Mouse (Mus musculus) liver, embryonic 12.5 days (tissue): ENCODE data around the gene Tardbp. TPM values are rescaled to one million over a fixed set of nuclear protein-coding genes. Genes with fewer than 3 reads are reported as not detected.

Experiments used
- ATAC-seq: fragments of 200-750 bp; cut with Nextera tagmentation; 2 replicates; pipeline ENCODE4 v1.8.0; 2017; ENCODE audit warnings: moderate number of reproducible peaks, mild to moderate bottlenecking, moderate library complexity
- H3K27ac ChIP-seq: fragments of 300-500 bp; sonication (generic); 2 replicates; pipeline ENCODE4 v1.5.1; 2016; ENCODE audit warnings: mild to moderate bottlenecking
- H3K27me3 ChIP-seq: fragments of 300-500 bp; sonication (generic); replicated peaks from 2 replicates; pipeline ENCODE4 v1.6.1; 2016; ENCODE audit warnings: mild to moderate bottlenecking, moderate library complexity
- H3K36me3 ChIP-seq: fragments of 300-500 bp; sonication (generic); 2 replicates; pipeline ENCODE4 v1.6.1; 2016; ENCODE audit warnings: mild to moderate bottlenecking, moderate library complexity
- H3K4me1 ChIP-seq: fragments of 300-500 bp; sonication (generic); 2 replicates; pipeline ENCODE4 v1.6.1; 2016
- H3K4me2 ChIP-seq: fragments of 300-500 bp; sonication (generic); 2 replicates; pipeline ENCODE4 v1.6.1; 2016; ENCODE audit warnings: mild to moderate bottlenecking, moderate library complexity
- H3K4me3 ChIP-seq: fragments of 300-500 bp; sonication (generic); 2 replicates; pipeline ENCODE4 v1.5.1; 2016; ENCODE audit warnings: mild to moderate bottlenecking, moderate library complexity
- H3K9ac ChIP-seq: fragments of 300-500 bp; sonication (generic); 2 replicates; pipeline ENCODE4 v1.6.1; 2016; ENCODE audit warnings: mild to moderate bottlenecking, moderate library complexity
- H3K9me3 ChIP-seq: fragments of 300-500 bp; sonication (generic); replicated peaks from 2 replicates; pipeline ENCODE4 v1.6.1; 2016; ENCODE audit warnings: mild to moderate bottlenecking, moderate library complexity
- WGBS: fragments of 180-500 bp; shearing (Covaris S2); methylation state at CpG from one replicate; pipeline ENCODE4 v1.1.7; 2016; ENCODE audit not compliant: insufficient replicate concordance; 5-methylcytosine and 5-hydroxymethylcytosine counted together
- polyA plus RNA-seq: library from polyadenylated mRNA; unstranded; fragments of >200 nt; fragmentation: Nextera tagmentation; extraction: Ambion mirVana; gene quantifications from 2 replicates; pipeline ENCODE4 v1.2.1, GENCODE M21; 2016

Tardbp gene
- polyA plus RNA-seq, 1 experiment from 2014 or later: 220 TPM

GRCm38 (mm10) chr4:148570693-148571295 is 56.0 kb downstream of the Tardbp start:
- H3K4me1 ChIP-seq: no peaks in the 10 kb centered on the region
- H3K36me3 ChIP-seq: peaks cover 100% of the 10 kb centered on the region
- no peak overlapping the region for H3K9ac ChIP-seq
- H3K27me3 ChIP-seq: no peaks in the 10 kb centered on the region
- no peak for ATAC-seq
- no peak overlapping the region for H3K27ac ChIP-seq
- H3K9me3 ChIP-seq: no peaks in the 10 kb centered on the region
- no peak overlapping the region for H3K4me3 ChIP-seq
- H3K4me2 ChIP-seq: no peak overlapping the region
- 90% methylated on average over 9 of the region's 9 CpGs for WGBS

DNA sequence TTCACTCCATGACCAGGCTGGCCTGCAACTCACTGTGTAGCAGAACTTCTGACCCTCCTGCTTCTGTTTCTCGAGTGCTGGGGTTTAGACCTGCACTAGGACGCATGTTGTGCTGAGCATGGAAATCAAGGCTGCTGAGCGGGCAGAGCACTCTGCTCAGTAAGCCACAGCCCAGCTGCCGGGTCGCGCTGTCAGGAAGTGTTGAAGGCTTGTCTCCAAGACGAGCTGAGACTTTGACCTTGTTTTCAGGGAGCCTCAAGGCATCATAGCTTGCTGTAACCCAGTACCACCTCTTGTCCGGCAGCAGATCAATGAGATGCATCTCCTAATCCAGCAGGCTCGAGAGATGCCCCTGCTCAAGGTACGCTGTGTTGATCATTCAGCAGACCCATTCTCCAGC is 56.7 kb downstream of the Tardbp start:
- Histone ChIP-seq H3K27me3 (no peaks in the 10 kb centered on the region), H3K36me3 (peaks cover 100% of the 10 kb centered on the region), H3K9me3 (no peaks in the 10 kb centered on the region), H3K4me2 (no peak overlapping the region), H3K4me3 (no peak overlapping the region), H3K9ac (no peak overlapping the region), H3K4me1 (no peaks in the 10 kb centered on the region), H3K27ac (no peak overlapping the region)
- 81% methylated on average over 10 of the region's 10 CpGs for WGBS
- ATAC-seq: no peak

DNA sequence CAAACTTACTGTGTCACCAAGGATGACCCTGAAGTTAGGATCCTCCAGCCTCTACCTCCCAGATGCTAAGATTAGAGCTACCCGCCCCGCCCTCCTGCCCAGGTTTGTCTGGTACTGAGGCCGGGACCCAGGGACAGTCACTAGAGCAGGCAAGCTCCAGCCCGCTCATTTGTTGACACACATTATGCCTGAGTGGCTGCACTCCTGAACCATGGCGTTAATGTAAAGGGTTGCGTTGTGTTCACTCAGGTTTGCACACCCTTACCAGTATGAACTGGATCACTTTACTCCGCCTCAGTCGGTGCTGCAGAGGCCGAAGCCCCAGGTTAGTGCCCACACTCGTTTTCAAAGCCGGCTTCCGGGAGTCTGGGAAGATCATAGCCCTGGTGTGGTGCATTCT is 63.2 kb downstream of the Tardbp start:
- Histone ChIP-seq H3K9ac (no peak overlapping the region), H3K4me1 (peaks cover 15% of the 10 kb centered on the region), H3K27me3 (no peaks in the 10 kb centered on the region), H3K4me2 (no peak overlapping the region), H3K9me3 (no peaks in the 10 kb centered on the region), H3K27ac (no peak overlapping the region), H3K36me3 (peaks cover 92% of the 10 kb centered on the region), H3K4me3 (no peak overlapping the region)
- no peak for ATAC-seq
- 92% methylated on average over 12 of the region's 12 CpGs for WGBS

GRCm38 (mm10) chr4:148562676-148563075 is 64.1 kb downstream of the Tardbp start:
- Histone ChIP-seq H3K4me3 (no peak overlapping the region), H3K9ac (no peak overlapping the region), H3K36me3 (peaks cover 83% of the 10 kb centered on the region), H3K9me3 (no peaks in the 10 kb centered on the region), H3K27me3 (no peaks in the 10 kb centered on the region), H3K4me2 (no peak overlapping the region), H3K27ac (no peak overlapping the region), H3K4me1 (peaks cover 20% of the 10 kb centered on the region)
- ATAC-seq: no peak
- WGBS: 91% methylated on average over 17 of the region's 17 CpGs

Other genes with a start within 250 kb of the Tardbp start
- gene Ubiad1, start 182.2 kb downstream of the Tardbp start, polyA plus RNA-seq: 18.3 and 18.4 TPM in 2 replicates
- gene Mtor, start 178.4 kb downstream of the Tardbp start, polyA plus RNA-seq: 13.1 and 13.5 TPM in 2 replicates
- gene Angptl7, start 126.6 kb downstream of the Tardbp start, polyA plus RNA-seq: 0.29 and 0.37 TPM in 2 replicates
- 64.2 and 65.9 TPM in 2 replicates for gene Exosc10, start 68.6 kb downstream of the Tardbp start, polyA plus RNA-seq
- gene Srm, start 35.5 kb downstream of the Tardbp start, polyA plus RNA-seq: 358 and 387 TPM in 2 replicates
- 7.7 and 8.5 TPM in 2 replicates for gene Masp2, start 24.5 kb downstream of the Tardbp start, polyA plus RNA-seq
- not detected in 2 replicates for gene Gm572, start 16.3 kb upstream of the Tardbp start, polyA plus RNA-seq
- gene Casz1, start 177.4 kb upstream of the Tardbp start, polyA plus RNA-seq: 0.50 and 0.60 TPM in 2 replicates